In genomic region chr11:83885175-83885574, GRCm38 (mm10) we compare ENCODE assay signal across 32 mouse cellular contexts. TPM values are rescaled to one million over a fixed set of nuclear protein-coding genes. Genes with fewer than 3 reads are reported as not detected.
DNase-seq lines count a peak whose midpoint lies in the region; ATAC-seq and TF ChIP-seq lines count a peak whose summit lies in the region.
"Had no signal": no experiment of that assay in that cellular context is flagged by ENCODE, and none has a peak within 500 bp of the region (broad histone marks: within the 10 kb centered on the region; RNA-seq: fewer than 3 reads in every experiment).

No protein-coding gene starts in this region.

- ATAC-seq in liver, embryonic 12.5 days: no peak
- ATAC-seq in kidney, embryonic 15.5 days (replicated peaks; ENCODE audit: low FRiP score): peak; percentile 34; the same call in 1 of the 2 replicates
- ATAC-seq: forebrain, embryonic 15.5 days; midbrain, embryonic 16.5 days; Patski had no signal

- no peak overlapping the region for H3K9ac ChIP-seq in liver, adult 2 months (ENCODE audit: low read depth, low read length)
- no peak overlapping the region for H3K9ac ChIP-seq in liver, embryonic 12.5 days
- no peak overlapping the region for H3K9ac ChIP-seq in kidney, embryonic 15.5 days
- H3K9ac ChIP-seq: embryonic facial prominence, embryonic 13.5 days; forebrain, embryonic 15.5 days; heart, embryonic 13.5 days; hindbrain, embryonic 14.5 days; lung, embryonic 14.5 days had no signal

- 14% methylated on average over 8 of the region's 8 CpGs for WGBS in liver, adult 2 months
- 64% methylated on average over 8 of the region's 8 CpGs for WGBS in liver, embryonic 12.5 days (ENCODE audit: insufficient replicate concordance)
- WGBS in kidney, adult 2 months: 38% methylated on average over 8 of the region's 8 CpGs
- WGBS in kidney, embryonic 15.5 days: 85% methylated on average over 8 of the region's 8 CpGs

- no peaks in the 10 kb centered on the region for H3K9me3 ChIP-seq in liver, embryonic 12.5 days (replicated peaks)
- no peaks in the 10 kb centered on the region for H3K9me3 ChIP-seq in kidney, embryonic 15.5 days (replicated peaks)
- H3K9me3 ChIP-seq: embryonic facial prominence, embryonic 13.5 days; forebrain, embryonic 10.5 days; forebrain, embryonic 15.5 days; heart, embryonic 13.5 days had no signal

- intact Hi-C loops in gastrocnemius, postnatal 36 days (cut with DNase I): no loop called here

- no peak overlapping the region for H3K4me3 ChIP-seq in liver, adult 2 months (ENCODE audit: insufficient read depth, low read depth, low read length)
- no peak overlapping the region for H3K4me3 ChIP-seq in liver, embryonic 12.5 days
- no peak overlapping the region for H3K4me3 ChIP-seq in kidney, adult 2 months (ENCODE audit: insufficient read depth, low read depth, low read length)
- no peak overlapping the region for H3K4me3 ChIP-seq in kidney, embryonic 15.5 days (replicated peaks)
- H3K4me3 ChIP-seq: embryonic facial prominence, embryonic 13.5 days; forebrain, embryonic 10.5 days; forebrain, embryonic 15.5 days; heart, embryonic 13.5 days had no signal

- peak; percentile 87 for DNase-seq in liver, adult 2 months (ENCODE audit: extremely low read depth, low read depth, low spot score)
- peak; percentile 82 for DNase-seq in kidney, adult 2 months
- DNase-seq in kidney, postnatal 36 days: peak; percentile 60 to 77
- no peak for DNase-seq in urinary bladder, postnatal 25 days (ENCODE audit: low spot score)
- DNase-seq in gastrocnemius, postnatal 36 days: no peak
- DNase-seq: adrenal gland, postnatal 14 days; cerebellum, adult 11 months; cerebellum, adult 9-10 months; gastrocnemius, postnatal 25 days; heart, adult 18-20 months; heart, postnatal 10 days; layer of hippocampus, postnatal 36 days; left cerebral cortex, postnatal 4 days; lung, embryonic 14.5 days; lung, postnatal 36 days; spleen, adult 18-20 months; thymus, adult 2 months; thymus, postnatal 36 days had no signal

- TF ChIP-seq POLR2A in liver, adult 2 months (IDR thresholded peaks at IDR 0.05; ENCODE audit: extremely low read depth, insufficient read depth, low read length): no peak
- TF ChIP-seq POLR2A in kidney, adult 2 months (IDR thresholded peaks at IDR 0.05; ENCODE audit: low read depth, low read length): no peak

- H3K4me2 ChIP-seq in liver, embryonic 12.5 days: no peak overlapping the region
- H3K4me2 ChIP-seq in kidney, embryonic 15.5 days: no peak overlapping the region
- H3K4me2 ChIP-seq: embryonic facial prominence, embryonic 13.5 days; forebrain, embryonic 15.5 days; heart, embryonic 13.5 days; hindbrain, embryonic 14.5 days; lung, embryonic 14.5 days; midbrain, embryonic 11.5 days had no signal

- peaks cover 8% of the 10 kb centered on the region for H3K36me3 ChIP-seq in liver, adult 2 months (ENCODE audit: control insufficient read depth, insufficient read depth, low read length)
- no peaks in the 10 kb centered on the region for H3K36me3 ChIP-seq in liver, embryonic 12.5 days
- peaks cover 19% of the 10 kb centered on the region; the same call in 1 of the 2 replicates for H3K36me3 ChIP-seq in kidney, adult 2 months (ENCODE audit: control insufficient read depth, insufficient read depth, low read length)
- H3K36me3 ChIP-seq in kidney, embryonic 15.5 days: peaks cover 63% of the 10 kb centered on the region
- H3K36me3 ChIP-seq: embryonic facial prominence, embryonic 13.5 days; forebrain, embryonic 10.5 days; forebrain, embryonic 15.5 days; heart, embryonic 13.5 days had no signal

- H3K4me1 ChIP-seq in liver, adult 2 months (ENCODE audit: control insufficient read depth, insufficient read depth, low read length): peaks cover 29% of the 10 kb centered on the region
- 0 out of 2 replicates have a peak, but pooled peaks cover 2% of the 10 kb centered on the region for H3K4me1 ChIP-seq in liver, embryonic 12.5 days
- H3K4me1 ChIP-seq in kidney, adult 2 months (ENCODE audit: control insufficient read depth, insufficient read depth, low read length): peaks cover 21% of the 10 kb centered on the region
- H3K4me1 ChIP-seq in kidney, embryonic 15.5 days: no peaks in the 10 kb centered on the region; the same call in 1 of the 2 replicates
- H3K4me1 ChIP-seq: embryonic facial prominence, embryonic 13.5 days; forebrain, embryonic 15.5 days had no signal

- no peak for TF ChIP-seq CTCF in liver, adult 2 months (IDR thresholded peaks at IDR 0.05; ENCODE audit: low read depth, low read length)
- no peak for TF ChIP-seq CTCF in kidney, adult 2 months (conservative IDR thresholded peaks at IDR 0.05; ENCODE audit: insufficient read depth, insufficient read length, low read depth, low read length)

- H3K79me2 ChIP-seq in liver, adult 2 months (ENCODE audit: control insufficient read depth, insufficient read depth, low read length): 0 out of 2 replicates have a peak, but pooled peaks cover 2% of the 10 kb centered on the region

- H3K27ac ChIP-seq in liver, adult 2 months (replicated peaks; ENCODE audit: insufficient read depth, low read depth, low read length): peak overlapping the region; percentile 37
- H3K27ac ChIP-seq in liver, embryonic 12.5 days: no peak overlapping the region
- H3K27ac ChIP-seq in kidney, adult 2 months (ENCODE audit: insufficient read depth, low read depth, low read length): peak overlapping the region; percentile 29; the same call in 1 of the 2 replicates
- no peak overlapping the region for H3K27ac ChIP-seq in kidney, embryonic 15.5 days
- H3K27ac ChIP-seq: embryonic facial prominence, embryonic 13.5 days; forebrain, embryonic 10.5 days; forebrain, embryonic 15.5 days; heart, embryonic 13.5 days; hindbrain, embryonic 14.5 days had no signal

- no peaks in the 10 kb centered on the region for H3K27me3 ChIP-seq in liver, adult 2 months (ENCODE audit: control insufficient read depth, insufficient read depth, low read length)
- peaks cover 7% of the 10 kb centered on the region; the same call in 1 of the 2 replicates for H3K27me3 ChIP-seq in liver, embryonic 12.5 days (replicated peaks)
- H3K27me3 ChIP-seq in kidney, adult 2 months (replicated peaks; ENCODE audit: control insufficient read depth, insufficient read depth, low read length): no peaks in the 10 kb centered on the region
- H3K27me3 ChIP-seq in kidney, embryonic 15.5 days: no peaks in the 10 kb centered on the region
- H3K27me3 ChIP-seq: embryonic facial prominence, embryonic 13.5 days; forebrain, embryonic 15.5 days; Patski had no signal

RNA-seq across cellular contexts. Expression of gene Hnf1b, which starts 35.3 kb away (rescaled TPM):
- total RNA-seq in liver, adult 2 months (2014; rRNA removed): 2.2 and 2.4 TPM in 2 replicates
- 13.7 and 14.9 TPM in 2 replicates for polyA plus RNA-seq in liver, adult 2 months (2012; rRNA removed)
- 2.2 and 2.5 TPM in 2 replicates for polyA plus RNA-seq in liver, embryonic 12.5 days (2016; fragmentation: Nextera tagmentation; extraction: Ambion mirVana)
- polyA plus RNA-seq in kidney, adult 2 months (2012; rRNA removed): 161 and 172 TPM in 2 replicates
- polyA plus RNA-seq in kidney, embryonic 15.5 days (2015; fragmentation: Nextera tagmentation; extraction: Ambion mirVana): 78.5 and 83.3 TPM in 2 replicates
- not detected for total RNA-seq in gastrocnemius, postnatal 36 days (2021)
- total RNA-seq: gastrocnemius, adult 18-20 months; gastrocnemius, postnatal 25 days; heart, postnatal 10 days; hematopoietic stem cell, adult 5-6 weeks; left cerebral cortex, postnatal 4 days; megakaryocyte, adult 5-6 weeks; MEL had no signal
- polyA plus RNA-seq: embryonic facial prominence, embryonic 13.5 days; forebrain, embryonic 10.5 days; forebrain, embryonic 15.5 days; midbrain, embryonic 11.5 days had no signal

RNA-seq across cellular contexts. Expression of gene Ddx52, which starts 56.7 kb away (rescaled TPM):
- 10.4 and 12.0 TPM in 2 replicates for total RNA-seq in liver, adult 2 months (2014; rRNA removed)
- 2.5 and 2.7 TPM in 2 replicates for polyA plus RNA-seq in liver, adult 2 months (2012; rRNA removed)
- 24.3 and 27.4 TPM in 2 replicates for polyA plus RNA-seq in liver, embryonic 12.5 days (2016; fragmentation: Nextera tagmentation; extraction: Ambion mirVana)
- polyA plus RNA-seq in kidney, adult 2 months (2012; rRNA removed): 5.5 and 7.2 TPM in 2 replicates
- polyA plus RNA-seq in kidney, embryonic 15.5 days (2015; fragmentation: Nextera tagmentation; extraction: Ambion mirVana): 40.3 and 42.6 TPM in 2 replicates
- total RNA-seq in gastrocnemius, postnatal 36 days (2021): 1 to 10 TPM; 8.5 to 9.6 TPM

Comparison
In these comparisons a context has a peak if more than half of its experiments do, and no peak if none do; other contexts are left out.
1. H3K27ac ChIP-seq: peak in liver, adult 2 months (single experiment) and kidney, adult 2 months (single experiment); none in liver, embryonic 12.5 days (single experiment) and kidney, embryonic 15.5 days (single experiment).
2. DNase-seq: peak in liver, adult 2 months (single experiment), kidney, adult 2 months (single experiment) and kidney, postnatal 36 days (2 of 2); none in urinary bladder, postnatal 25 days (single experiment) and gastrocnemius, postnatal 36 days (0 of 2).